Mouse (Mus musculus): ENCODE data around the gene Ntrk2.

GRCm38 (mm10) chr13:59015360-59015759 lies 209.0 kb downstream of the Ntrk2 start:
- TF ChIP-seq POLR2A (IDR thresholded peaks at IDR 0.05; ENCODE audit: insufficient read depth, low read depth, low read length) = no peak
- no peak for TF ChIP-seq CTCF (IDR thresholded peaks at IDR 0.05; ENCODE audit: insufficient read depth, low read depth, low read length)

Data from olfactory bulb, adult 2 months (tissue).